Mouse (Mus musculus) heart, embryonic 14.5 days (tissue): ENCODE measurements around the gene Lhx1. TPM values are rescaled to one million over a fixed set of nuclear protein-coding genes. Genes with fewer than 3 reads are reported as not detected.

ENCODE experiments used
- ATAC-seq: fragments of 200-750 bp; cut with Nextera tagmentation; 2 replicates; pipeline ENCODE4 v1.8.0; 2017; ENCODE audit warnings: low read depth, moderate TSS enrichment; ENCODE audit not compliant: insufficient number of reproducible peaks, insufficient read depth, low FRiP score
- H3K27ac ChIP-seq, 2 experiments: fragments of 200-500 bp in 1 of 2; fragments of 300-500 bp in 1 of 2; sonication (generic) in 1 of 2; replicated peaks in 1 of 2; 2 replicates each; pipeline ENCODE4 v1.5.1; 2012 to 2014; ENCODE audit warnings: low read depth in 2 of 2, low read length in 2 of 2, control low read depth in 1 of 2, mild to moderate bottlenecking in 1 of 2, mixed read lengths in 1 of 2; ENCODE audit not compliant: control insufficient read depth in 1 of 2, insufficient read depth in 1 of 2
- H3K27me3 ChIP-seq: fragments of 300-500 bp; sonication (generic); 2 replicates; pipeline ENCODE4 v1.6.1; 2014; ENCODE audit warnings: mild to moderate bottlenecking, low read length, control low read depth; ENCODE audit not compliant: control insufficient read depth, insufficient read depth
- H3K36me3 ChIP-seq: fragments of 300-500 bp; sonication (generic); 2 replicates; pipeline ENCODE4 v1.6.1; 2014; ENCODE audit warnings: mild to moderate bottlenecking, control low read depth, low read length, mixed read lengths; ENCODE audit not compliant: control insufficient read depth, insufficient read depth
- H3K4me1 ChIP-seq, 2 experiments: fragments of 200-500 bp in 1 of 2; fragments of 300-500 bp in 1 of 2; sonication (generic) in 1 of 2; 2 replicates each; pipeline ENCODE4 v1.6.1; 2012 to 2014; ENCODE audit warnings: low read length in 2 of 2, control low read depth in 1 of 2, mixed read lengths in 1 of 2; ENCODE audit not compliant: control insufficient read depth in 2 of 2, insufficient read depth in 2 of 2
- H3K4me2 ChIP-seq: fragments of 300-500 bp; sonication (generic); 2 replicates; pipeline ENCODE4 v1.6.1; 2014; ENCODE audit warnings: mild to moderate bottlenecking, low read length
- H3K4me3 ChIP-seq, 2 experiments: fragments of 200-500 bp in 1 of 2; fragments of 300-500 bp in 1 of 2; sonication (generic) in 1 of 2; 2 replicates each; pipeline ENCODE4 v1.5.1; 2012 to 2014; ENCODE audit warnings: low read length in 2 of 2, mild to moderate bottlenecking in 2 of 2, control low read depth in 1 of 2, low read depth in 1 of 2, moderate library complexity in 1 of 2; ENCODE audit not compliant: control insufficient read depth in 1 of 2, insufficient read depth in 1 of 2
- H3K9ac ChIP-seq: fragments of 300-500 bp; sonication (generic); 2 replicates; pipeline ENCODE4 v1.6.1; 2014; ENCODE audit warnings: mild to moderate bottlenecking, low read length
- H3K9me3 ChIP-seq: fragments of 300-500 bp; sonication (generic); 2 replicates; pipeline ENCODE4 v1.6.1; 2016; ENCODE audit warnings: low read length, control low read depth; ENCODE audit not compliant: control insufficient read depth
- WGBS: fragments of 180-500 bp; shearing (Covaris S2); extraction: QIAGEN DNeasy Blood & Tissue Kit; methylation state at CpG from one replicate; pipeline ENCODE4 v1.1.7; 2014; 5-methylcytosine and 5-hydroxymethylcytosine counted together
- polyA plus RNA-seq: library from polyadenylated mRNA; unstranded; fragments of >200 nt; fragmentation: Nextera tagmentation; extraction: Ambion mirVana; gene quantifications from 2 replicates; pipeline ENCODE4 v1.2.1, GENCODE M21; 2014

Lhx1 gene
- polyA plus RNA-seq, 1 experiment from 2014 or later: not detected

DNA sequence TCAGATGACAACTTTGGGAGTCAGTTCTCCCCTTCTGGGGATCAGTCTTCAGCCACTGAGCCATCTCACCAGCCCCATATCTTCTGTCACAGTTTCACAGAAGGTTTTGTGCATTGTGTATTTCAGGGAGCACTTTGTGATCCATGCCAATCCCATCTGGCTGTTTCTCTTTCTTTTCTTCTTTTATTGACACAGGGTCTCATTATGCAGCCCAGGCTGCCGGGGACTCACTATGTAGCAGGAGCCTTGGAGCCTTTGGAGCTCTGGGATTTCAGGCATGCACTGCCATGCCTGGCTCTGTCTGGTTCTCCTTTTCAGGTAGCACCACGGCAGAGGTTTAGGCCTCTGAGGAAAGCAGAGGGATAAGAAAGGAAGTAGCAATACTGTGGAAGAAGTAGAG lies 23.0 kb upstream of the Lhx1 start:
- H3K27ac ChIP-seq: no peak overlapping the region
- H3K27me3 ChIP-seq: no peaks in the 10 kb centered on the region; the same call in 1 of the 2 replicates
- H3K4me3 ChIP-seq: no peak overlapping the region
- no peak overlapping the region for H3K4me2 ChIP-seq
- H3K4me1 ChIP-seq: no peaks in the 10 kb centered on the region
- H3K9me3 ChIP-seq: no peaks in the 10 kb centered on the region
- WGBS: 38% methylated on average over 2 of the region's 2 CpGs
- ATAC-seq: no peak
- no peaks in the 10 kb centered on the region for H3K36me3 ChIP-seq
- H3K9ac ChIP-seq: no peak overlapping the region

- Histone ChIP-seq H3K4me3 (no peak overlapping the region), H3K4me2 (no peak overlapping the region), H3K27ac (no peak overlapping the region), H3K27me3 (peaks cover 10% of the 10 kb centered on the region), H3K9ac (no peak overlapping the region; the same call in 1 of the 2 replicates), H3K36me3 (no peaks in the 10 kb centered on the region), H3K9me3 (no peaks in the 10 kb centered on the region), H3K4me1 (peaks cover 0 to 3% of the 10 kb centered on the region in 2 experiments; a peak in 2 of 4 replicates)
- 31% methylated on average over 4 of the region's 4 CpGs for WGBS
- ATAC-seq: no peak
These were observed 14.6 kb upstream of the Lhx1 start for GRCm38 (mm10) chr11:84539981-84540380.

DNA sequence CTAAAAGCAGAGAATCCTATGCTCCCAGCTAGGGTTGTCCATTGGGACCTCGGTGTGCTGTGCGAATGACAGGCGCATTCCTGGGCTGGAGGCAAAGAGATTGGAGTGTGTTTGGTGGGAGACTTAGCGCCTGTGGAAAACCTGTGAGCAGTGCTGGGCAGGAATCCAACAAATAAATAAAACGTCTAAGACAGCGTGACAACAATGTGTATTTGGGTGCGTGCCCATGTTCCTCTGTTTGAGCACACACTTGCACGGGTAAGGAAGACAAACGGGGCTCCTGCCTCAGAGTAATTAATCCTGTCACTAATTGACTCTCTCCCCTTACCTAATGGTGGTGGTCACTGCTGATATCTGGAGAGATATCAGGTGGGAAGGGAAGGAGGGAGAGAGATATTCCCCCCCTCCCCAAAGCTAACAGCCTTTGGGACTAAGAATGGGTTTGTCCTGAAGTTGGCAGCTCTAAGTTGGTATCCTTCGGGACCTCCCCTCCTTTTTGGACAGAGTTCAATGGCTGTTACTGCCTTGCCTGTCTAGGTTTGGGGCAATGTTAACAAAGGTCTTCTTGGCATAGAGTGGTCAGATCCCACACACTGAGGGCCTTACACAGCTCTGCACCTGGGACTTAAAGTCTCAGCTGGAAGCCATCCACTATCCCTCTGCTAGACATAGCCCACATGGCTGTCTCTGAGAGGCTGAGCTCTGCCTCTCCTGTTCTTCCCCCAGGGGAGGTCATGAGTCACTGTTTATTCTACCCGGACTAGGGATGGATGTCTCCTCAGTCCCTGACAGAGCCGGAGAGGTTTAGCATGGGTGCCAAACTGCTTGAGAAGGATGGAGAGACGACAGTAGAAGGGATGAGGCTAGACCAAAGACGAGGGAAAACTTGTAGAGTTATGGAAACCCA lies 4.7 kb upstream of the Lhx1 start:
- no peak for ATAC-seq
- no peak overlapping the region for H3K4me3 ChIP-seq
- H3K27me3 ChIP-seq: peaks cover 83% of the 10 kb centered on the region
- H3K9me3 ChIP-seq: no peaks in the 10 kb centered on the region
- H3K4me1 ChIP-seq: peaks cover 7 to 25% of the 10 kb centered on the region in 2 experiments
- no peaks in the 10 kb centered on the region for H3K36me3 ChIP-seq
- H3K9ac ChIP-seq: no peak overlapping the region
- H3K4me2 ChIP-seq: 0 out of 2 replicates have a peak overlapping the region, but pooled peaks have one; percentile 37
- no peak overlapping the region for H3K27ac ChIP-seq
- WGBS: 9% methylated on average over 14 of the region's 14 CpGs

- H3K4me3 ChIP-seq: peak overlapping the region; percentile 2 to 5; a peak in 1 of 4 replicates
These were observed 3.9 kb upstream of the Lhx1 start for GRCm38 (mm10) chr11:84529143-84529755.

DNA sequence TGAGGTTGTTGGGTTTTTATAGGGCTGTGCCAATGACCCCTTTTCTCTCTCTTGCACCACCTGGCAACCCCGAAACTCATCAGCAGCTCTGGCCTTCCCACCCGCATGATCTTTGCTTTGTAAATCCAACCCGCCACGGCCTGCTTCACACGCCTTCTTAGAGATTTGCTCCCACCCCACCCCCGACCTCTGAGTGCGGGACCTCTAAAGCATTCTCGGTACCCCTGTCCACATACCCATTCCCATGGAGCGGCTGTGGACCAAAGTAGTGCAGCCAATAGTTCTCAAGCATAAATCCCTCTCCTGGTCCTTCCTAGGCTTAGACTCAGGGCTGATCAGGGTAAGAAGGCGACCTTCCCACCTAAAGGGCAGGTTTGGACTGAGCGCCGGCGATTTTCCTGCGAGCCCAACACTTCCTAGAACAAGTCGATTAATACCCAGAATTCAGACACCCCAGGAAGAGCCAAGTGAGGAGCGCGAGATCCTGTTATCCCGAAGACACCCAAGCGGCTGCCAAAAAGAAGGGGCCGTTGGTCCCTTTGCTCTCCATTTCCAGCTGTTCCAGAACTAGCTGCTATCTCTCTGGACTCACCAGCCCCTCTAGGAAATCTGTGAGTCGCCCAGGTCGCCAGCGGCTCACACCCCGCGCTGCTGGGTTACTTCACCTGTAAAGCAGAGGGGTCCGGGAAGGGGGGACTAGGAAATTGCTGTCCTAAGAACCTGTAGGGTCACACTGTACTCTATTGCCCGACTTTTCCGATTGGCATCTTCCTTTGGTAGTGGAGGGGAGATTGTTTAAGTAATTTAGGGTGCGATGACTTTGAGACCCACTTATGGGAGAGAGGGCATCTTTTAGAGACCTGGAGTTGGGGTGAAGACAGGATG lies 1.9 kb upstream of the Lhx1 start:
- H3K36me3 ChIP-seq: no peaks in the 10 kb centered on the region
- no peak overlapping the region for H3K4me2 ChIP-seq
- no peak overlapping the region for H3K9ac ChIP-seq
- WGBS: 4% methylated on average over 29 of the region's 29 CpGs
- no peak overlapping the region for H3K4me3 ChIP-seq
- ATAC-seq: no peak
- H3K27ac ChIP-seq: no peak overlapping the region
- H3K27me3 ChIP-seq: peaks cover 99% of the 10 kb centered on the region
- H3K4me1 ChIP-seq: peaks cover 14 to 39% of the 10 kb centered on the region in 2 experiments
- H3K9me3 ChIP-seq: no peaks in the 10 kb centered on the region

More at GRCm38 (mm10) chr11:84529143-84529755, 3.9 kb upstream of the Lhx1 start:
- ATAC-seq: no peak
- Histone ChIP-seq H3K36me3 (no peaks in the 10 kb centered on the region), H3K4me2 (peak overlapping the region; percentile 37), H3K9ac (no peak overlapping the region), H3K4me1 (peaks cover 11 to 29% of the 10 kb centered on the region in 2 experiments), H3K27me3 (peaks cover 91% of the 10 kb centered on the region), H3K27ac (no peak overlapping the region), H3K9me3 (no peaks in the 10 kb centered on the region)
- WGBS: 1% methylated on average over 24 of the region's 24 CpGs

DNA sequence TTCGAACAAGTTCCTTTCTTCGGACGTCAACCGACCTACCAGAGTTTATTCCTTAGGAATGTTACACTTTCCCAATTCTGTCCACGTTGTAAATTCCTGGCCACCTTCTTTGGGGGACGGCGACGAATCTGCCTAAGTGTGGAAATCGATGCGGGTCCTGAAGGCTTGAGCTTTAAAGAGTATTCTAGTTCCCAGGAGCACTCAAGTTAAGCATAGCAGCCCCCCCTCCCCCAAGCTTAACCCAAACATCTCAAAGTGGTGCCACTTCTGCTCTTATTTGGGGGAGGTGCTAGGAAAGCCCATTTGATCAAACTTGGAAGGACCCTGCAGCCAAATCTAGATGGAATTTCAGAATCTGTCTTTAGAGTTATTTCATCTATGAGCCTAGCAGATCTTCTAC lies 1.1 kb upstream of the Lhx1 start:
- Histone ChIP-seq H3K36me3 (no peaks in the 10 kb centered on the region), H3K4me3 (peak overlapping the region; percentile 34 to 56; a peak in 2 of 4 replicates), H3K4me1 (peaks cover 14 to 39% of the 10 kb centered on the region in 2 experiments), H3K9ac (no peak overlapping the region), H3K27ac (no peak overlapping the region), H3K9me3 (no peaks in the 10 kb centered on the region), H3K27me3 (peaks cover 99% of the 10 kb centered on the region), H3K4me2 (peak overlapping the region; percentile 92)
- no peak for ATAC-seq
- 2% methylated on average over 10 of the region's 10 CpGs for WGBS
